Mouse (Mus musculus) gastrocnemius, postnatal 36 days (tissue): Measurements from ENCODE around the gene Cluap1. TPM values are rescaled to one million over a fixed set of nuclear protein-coding genes. Genes with fewer than 3 reads are reported as not detected.
A peak's percentile ranks its signal among the peaks of the same experiment; 100 is the strongest.

Experiments used
- DNase-seq, 2 experiments: peaks; one replicate each; pipeline ENCODE4 v3.0.0; 2022
- intact Hi-C: fragments of 180-260 bp; cut with DNase I; formaldehyde crosslinking; loops from one replicate; pipeline ENCODE4 v1.15.1; 2025
- long read RNA-seq, 2 experiments: library from polyadenylated mRNA; stranded (forward); transcript quantifications; one replicate each; pipeline ENCODE4 v2.0.0; 2021
- total RNA-seq, 2 experiments: library from RNA; stranded (reverse); gene quantifications; 2 replicates each; pipeline ENCODE4 v1.2.3; 2021

Cluap1 gene
- 1 to 10 TPM; 7.6 to 9.1 TPM for total RNA-seq
- long read RNA-seq, experiment 1, partial matches to known transcripts: 3 of 12 reads
- long read RNA-seq, experiment 1, other reads (novel, unspliced or antisense): 6 of 12 reads
- long read RNA-seq, experiment 2, transcript Cluap1-201 (12 exons, 1,779 nt): major isoform, 7 of 20 reads
- long read RNA-seq, experiment 2, partial matches to known transcripts: 3 of 20 reads
- long read RNA-seq, experiment 2, other reads (novel, unspliced or antisense): 10 of 20 reads

DNA sequence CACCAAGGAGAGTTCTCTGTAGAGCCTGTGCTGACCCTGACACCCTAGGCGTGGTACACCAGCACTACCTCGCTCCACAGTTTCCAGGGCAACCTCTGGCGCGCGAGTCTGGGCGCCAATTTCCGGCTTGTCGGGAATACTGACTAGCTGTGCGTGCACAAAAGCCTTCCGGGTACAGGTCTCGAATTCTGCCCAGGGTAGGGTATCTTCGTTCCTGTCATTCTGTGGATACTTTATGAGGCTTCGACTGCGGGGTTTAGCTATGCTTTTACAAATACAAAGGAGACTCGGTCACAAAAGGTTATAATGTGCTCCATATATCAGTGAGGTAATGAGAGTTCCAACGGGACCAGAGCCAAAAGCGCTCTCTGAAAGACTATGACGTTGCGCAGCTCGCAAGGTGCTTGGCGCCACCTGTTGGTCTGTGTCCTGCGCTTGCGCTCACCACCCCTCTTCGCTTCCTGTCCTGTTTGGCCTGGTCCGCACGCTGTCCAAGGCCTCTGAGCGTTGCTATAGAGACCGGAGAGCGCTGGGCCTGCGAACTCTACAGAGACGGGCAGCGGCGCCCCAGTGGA lies at the start of gene Cluap1, which contains the start of gene 1700037C18Rik:
Gene Cluap1 (plus strand): TSS at position 265 of the 575 bp plus-strand sequence.
Gene 1700037C18Rik (minus strand): TSS at position 153 of the 575 bp plus-strand sequence.
- DNase-seq: peak; percentile 85
- intact Hi-C loops: loop anchor here (5.0 to 10.0 kb wide), 2 partner anchors 61 to 164 kb away; partner anchors contain the start of genes Zfp174 and Zfp263

- intact Hi-C loops: no loop called here
- no peak for DNase-seq
These were observed 49.3 kb upstream of the Cluap1 start for GRCm38 (mm10) chr16:3859254-3859653.

GRCm38 (mm10) chr16:3871815-3872214 lies 36.8 kb upstream of the Cluap1 start:
- no peak for DNase-seq
- intact Hi-C loops: no loop called here

- peak; percentile 74 to 84 for DNase-seq
- intact Hi-C loops: no loop called here
These were observed 36.2 kb upstream of the Cluap1 start, which contains the start of gene Naa60 for GRCm38 (mm10) chr16:3872216-3873047. Gene Naa60, plus strand, starts transcription at chr16:3872375.

DNA sequence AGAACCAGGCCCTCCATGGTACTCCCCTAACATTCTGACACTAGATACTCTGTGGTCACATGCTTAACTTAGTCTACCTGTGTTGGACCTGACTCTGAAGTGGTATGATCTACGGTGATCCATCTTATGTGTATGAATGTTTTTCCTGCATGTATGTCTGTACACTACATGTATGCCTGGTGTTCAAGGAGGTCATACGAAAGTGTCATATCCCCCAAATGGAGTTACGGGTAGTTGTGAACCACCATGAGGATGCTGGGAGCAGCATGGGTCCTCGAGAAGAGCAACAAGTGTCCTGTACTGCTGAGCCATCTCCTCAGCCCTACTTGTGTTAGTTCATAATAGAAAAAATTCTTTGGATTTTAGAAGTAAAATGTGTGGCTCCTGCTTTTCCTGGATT lies 32.3 kb upstream of the Cluap1 start:
- no peak for DNase-seq
- intact Hi-C loops: no loop called here

GRCm38 (mm10) chr16:3884201-3885064 lies 24.2 kb upstream of the Cluap1 start, which contains the start of the genes Zfp597 and Gm20695:
Gene Zfp597, minus strand, starts transcription at chr16:3884561.
Gene Gm20695, plus strand, starts transcription at chr16:3884648.
- intact Hi-C loops: loop anchor here (5.0 kb wide), 1 partner anchor 37 kb away; the partner anchor contains the start of gene Zfp174
- DNase-seq: peak; percentile 91 to 93

GRCm38 (mm10) chr16:3885065-3885670 lies 23.4 kb upstream of the Cluap1 start:
- intact Hi-C loops: no loop called here
- no peak for DNase-seq

DNA sequence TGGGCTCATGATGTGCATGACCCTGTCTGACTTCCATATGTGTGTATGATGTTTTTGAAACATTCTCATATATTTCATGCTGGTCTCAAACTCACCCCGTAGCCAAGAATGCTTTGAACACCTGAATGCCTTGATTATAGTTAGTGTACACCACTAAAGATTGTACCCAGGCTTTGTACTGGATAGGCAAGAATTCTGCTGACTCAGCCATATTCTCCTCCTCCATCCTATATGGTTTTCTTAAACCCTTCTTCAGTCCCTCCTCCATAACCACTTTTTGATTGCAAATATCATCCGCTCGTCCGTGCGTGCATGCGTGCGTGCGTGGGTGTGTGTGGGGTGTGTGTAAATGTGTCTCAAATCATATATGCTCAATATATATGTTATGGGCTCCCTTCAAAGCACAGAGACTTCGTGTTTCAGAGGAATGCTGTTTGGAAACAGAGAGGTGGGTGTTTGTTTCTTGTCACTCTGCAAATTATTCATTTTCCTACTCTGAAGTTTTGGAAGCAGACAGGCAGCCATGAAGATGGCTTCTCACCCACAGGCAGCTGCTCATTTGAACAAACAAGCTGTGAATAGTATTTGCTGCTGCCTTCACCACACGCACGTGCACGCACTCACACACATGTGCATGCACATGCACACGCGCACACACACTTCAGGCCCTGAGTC lies 16.8 kb upstream of the Cluap1 start:
- intact Hi-C loops: no loop called here
- DNase-seq: no peak

DNA sequence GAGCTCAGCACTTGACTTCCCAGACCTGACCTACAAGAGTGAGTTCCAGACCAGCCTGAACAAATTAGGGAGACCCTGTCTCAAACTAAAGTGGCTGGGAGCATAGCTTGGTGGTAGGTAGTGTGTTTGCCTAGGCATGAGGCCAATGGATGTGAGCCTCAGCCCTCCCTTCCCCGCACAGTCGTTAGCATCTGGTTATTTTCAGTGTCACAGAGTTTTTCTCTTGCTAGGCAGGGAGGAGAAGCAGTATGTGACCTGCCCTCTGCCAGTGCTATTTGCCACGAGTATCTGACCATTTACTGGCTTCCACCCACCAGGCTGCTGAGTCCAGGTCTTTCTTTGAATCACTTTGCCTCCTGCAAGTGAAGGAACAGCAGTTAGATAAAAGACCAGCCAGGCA lies 14.9 kb upstream of the Cluap1 start:
- no peak for DNase-seq
- intact Hi-C loops: no loop called here

- intact Hi-C loops: no loop called here
- DNase-seq: no peak
These were observed 13.3 kb upstream of the Cluap1 start for GRCm38 (mm10) chr16:3895173-3895792.

- intact Hi-C loops: no loop called here
- no peak for DNase-seq
These were observed 12.6 kb upstream of the Cluap1 start for GRCm38 (mm10) chr16:3896046-3896445.

DNA sequence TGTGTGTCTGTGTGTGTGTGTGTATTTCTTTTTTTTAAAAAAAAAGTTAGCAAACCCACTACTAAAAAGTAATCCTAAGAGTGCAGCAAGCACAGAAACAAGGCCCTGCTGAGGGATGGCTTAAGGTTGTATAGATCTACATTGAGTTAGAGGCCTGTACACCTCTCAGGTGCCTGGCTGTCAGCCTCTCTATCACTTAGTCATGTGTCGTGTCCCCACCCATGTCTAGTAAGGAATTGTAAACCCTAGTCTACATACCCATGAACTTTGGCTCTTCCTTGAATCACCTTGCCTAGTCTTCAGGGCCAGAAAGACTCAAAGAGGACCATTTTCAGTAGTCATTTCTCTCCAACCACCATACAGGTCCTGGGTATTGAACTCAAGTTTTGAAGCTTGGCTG lies 12.0 kb upstream of the Cluap1 start:
- DNase-seq: no peak
- intact Hi-C loops: no loop called here

GRCm38 (mm10) chr16:3907471-3907870 lies 1.1 kb upstream of the Cluap1 start:
- intact Hi-C loops: loop anchor here (5.0 to 10.0 kb wide), 2 partner anchors 60 to 163 kb away; partner anchors contain the start of genes Zfp174 and Zfp263
- no peak for DNase-seq

GRCm38 (mm10) chr16:3909118-3909517 lies 517 bp downstream of the Cluap1 start:
- intact Hi-C loops: loop anchor here (5.0 to 10.0 kb wide), 2 partner anchors 62 to 164 kb away; partner anchors contain the start of genes Zfp174 and Zfp263

GRCm38 (mm10) chr16:3920756-3921155 lies 12.2 kb downstream of the Cluap1 start:
- intact Hi-C loops: no loop called here
- DNase-seq: no peak

More at GRCm38 (mm10) chr16:3909118-3909517, 517 bp downstream of the Cluap1 start:
- DNase-seq: no peak

DNA sequence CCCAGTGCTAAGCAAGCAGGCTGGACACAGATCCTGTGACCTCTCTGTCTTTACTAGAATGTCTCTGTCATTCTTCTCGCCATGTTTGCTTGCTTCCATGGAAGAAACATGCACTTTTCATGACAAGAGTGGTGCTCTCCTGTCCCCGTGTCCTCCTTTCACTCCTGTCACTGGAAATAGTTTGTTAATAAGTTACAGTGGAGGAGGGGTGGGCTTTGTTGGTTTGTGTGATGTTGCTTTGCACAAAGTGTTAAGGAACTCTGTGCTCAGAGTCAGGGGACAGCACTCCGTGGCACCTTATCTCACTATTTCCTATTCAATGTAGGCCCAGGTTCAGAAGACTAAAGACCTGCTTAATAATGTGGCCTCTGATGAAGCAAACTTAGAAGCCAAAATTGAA lies 14.9 kb downstream of the Cluap1 start:
- intact Hi-C loops: no loop called here
- no peak for DNase-seq

GRCm38 (mm10) chr16:3923966-3924365 lies 15.4 kb downstream of the Cluap1 start:
- intact Hi-C loops: no loop called here

GRCm38 (mm10) chr16:3928582-3928981 lies 20.0 kb downstream of the Cluap1 start:
- intact Hi-C loops: no loop called here
- DNase-seq: no peak

More at GRCm38 (mm10) chr16:3923966-3924365, 15.4 kb downstream of the Cluap1 start:
- DNase-seq: no peak
